Mouse (Mus musculus) neural tube, embryonic 15.5 days (tissue): ENCODE results near the gene Ifnar1. TPM values are rescaled to one million over a fixed set of nuclear protein-coding genes. Genes with fewer than 3 reads are reported as not detected.

Source experiments
- ATAC-seq: fragments of 200-750 bp; cut with Nextera tagmentation; 2 replicates; pipeline ENCODE4 v1.8.0; 2017; ENCODE audit warnings: mild to moderate bottlenecking, moderate TSS enrichment, moderate library complexity; ENCODE audit not compliant: low FRiP score
- H3K27ac ChIP-seq: fragments of 300-500 bp; sonication (generic); replicated peaks from 2 replicates; pipeline ENCODE4 v1.5.1; 2015; ENCODE audit warnings: mild to moderate bottlenecking, inconsistent platforms
- H3K27me3 ChIP-seq: fragments of 300-500 bp; sonication (generic); replicated peaks from 2 replicates; pipeline ENCODE4 v1.6.1; 2015; ENCODE audit warnings: inconsistent platforms
- H3K36me3 ChIP-seq: fragments of 300-500 bp; sonication (generic); 2 replicates; pipeline ENCODE4 v1.6.1; 2015; ENCODE audit warnings: inconsistent platforms
- H3K4me1 ChIP-seq: fragments of 300-500 bp; sonication (generic); 2 replicates; pipeline ENCODE4 v1.6.1; 2015; ENCODE audit warnings: inconsistent platforms
- H3K4me2 ChIP-seq: fragments of 300-500 bp; sonication (generic); 2 replicates; pipeline ENCODE4 v1.6.1; 2015; ENCODE audit warnings: inconsistent platforms, mild to moderate bottlenecking, moderate library complexity
- H3K4me3 ChIP-seq: fragments of 300-500 bp; sonication (generic); replicated peaks from 2 replicates; pipeline ENCODE4 v1.5.1; 2015; ENCODE audit warnings: mild to moderate bottlenecking, inconsistent platforms
- H3K9ac ChIP-seq: fragments of 300-500 bp; sonication (generic); replicated peaks from 2 replicates; pipeline ENCODE4 v1.6.1; 2015; ENCODE audit warnings: mild to moderate bottlenecking, inconsistent platforms
- H3K9me3 ChIP-seq: fragments of 300-500 bp; sonication (generic); replicated peaks from 2 replicates; pipeline ENCODE4 v1.6.1; 2016; ENCODE audit warnings: inconsistent platforms
- WGBS: fragments of 180-500 bp; shearing (Covaris S2); methylation state at CpG from one replicate; pipeline ENCODE4 v1.1.7; 2015; ENCODE audit warnings: mixed read lengths; 5-methylcytosine and 5-hydroxymethylcytosine counted together
- polyA plus RNA-seq: library from polyadenylated mRNA; unstranded; fragments of >200 nt; fragmentation: Nextera tagmentation; extraction: Ambion mirVana; gene quantifications from 2 replicates; pipeline ENCODE4 v1.2.1, GENCODE M21; 2015

Gene Ifnar1
- polyA plus RNA-seq, 1 experiment from 2014 or later = 45.3 TPM

GRCm38 (mm10) chr16:91546391-91546835 is 61.4 kb downstream of the Ifnar1 start:
- H3K9me3 ChIP-seq = no peaks in the 10 kb centered on the region
- no peaks in the 10 kb centered on the region for H3K36me3 ChIP-seq
- peaks cover 46% of the 10 kb centered on the region for H3K4me1 ChIP-seq
- H3K27ac ChIP-seq = peak overlapping the region; percentile 72
- 11% methylated on average over 14 of the region's 14 CpGs for WGBS
- H3K27me3 ChIP-seq = 0 out of 2 replicates have a peak, but pooled peaks cover 2% of the 10 kb centered on the region
- peak; percentile 68 for ATAC-seq
- H3K4me2 ChIP-seq = peak overlapping the region; percentile 77
- peak overlapping the region; percentile 92 for H3K9ac ChIP-seq
- peak overlapping the region; percentile 94 for H3K4me3 ChIP-seq

DNA sequence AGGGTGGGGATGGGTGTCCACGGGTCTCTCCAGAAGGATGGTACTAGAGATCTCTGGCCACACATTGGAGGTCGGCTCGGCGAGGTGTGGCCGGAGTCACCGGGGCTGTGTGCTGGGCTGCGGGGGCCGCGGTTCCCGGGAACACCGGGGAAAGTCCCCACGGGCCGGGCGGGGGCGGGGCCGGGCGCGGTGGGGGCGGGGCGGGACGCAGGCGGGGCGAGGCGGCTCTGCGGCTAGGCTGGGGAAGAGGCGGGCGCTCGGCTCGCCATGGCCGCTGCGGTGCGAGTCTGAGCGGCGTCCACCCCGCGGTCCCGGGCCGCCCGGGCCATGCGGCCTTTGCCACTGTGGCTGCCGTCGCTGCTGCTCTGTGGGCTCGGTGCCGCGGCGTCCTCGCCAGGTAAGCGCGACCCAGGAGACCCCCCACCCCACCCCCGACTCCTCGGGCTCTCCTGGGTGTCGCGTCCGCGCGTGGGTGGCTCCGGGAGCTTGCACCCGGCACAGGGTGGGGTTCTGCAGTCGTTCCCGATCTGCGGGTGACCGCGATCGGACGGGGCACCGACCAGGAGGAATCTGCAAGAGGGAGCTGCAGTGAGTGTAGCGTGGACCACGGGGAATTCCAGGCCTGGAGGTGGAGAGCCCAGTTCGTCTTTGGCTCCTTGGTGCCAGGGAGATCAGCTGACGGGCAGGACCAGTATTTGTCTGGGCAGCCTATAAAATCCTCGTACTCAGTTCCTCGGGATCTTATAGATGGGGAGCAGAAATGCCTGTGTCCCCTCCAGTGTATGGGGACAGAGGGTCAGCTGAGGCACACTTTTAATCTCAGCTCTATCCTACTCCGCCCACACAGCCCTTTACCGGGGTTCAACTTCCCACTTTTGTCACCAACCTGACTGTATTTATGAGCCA is 62.1 kb downstream of the Ifnar1 start, which contains the start of gene Ifngr2:
Gene Ifngr2, plus strand, starts transcription at position 237 of the 906 bp plus-strand sequence.
- H3K27ac ChIP-seq = peak within 1 kb of the TSS; percentile 72
- WGBS = under 1% methylated on average over 74 of the region's 74 CpGs
- peaks cover 42% of the 10 kb centered on the region for H3K4me1 ChIP-seq
- peak within 1 kb of the TSS; percentile 77 for H3K4me2 ChIP-seq
- peak; percentile 89 for ATAC-seq
- peak within 1 kb of the TSS; percentile 92 for H3K9ac ChIP-seq
- no peaks in the 10 kb centered on the region for H3K36me3 ChIP-seq
- peak within 1 kb of the TSS; percentile 94 for H3K4me3 ChIP-seq
- no peaks in the 10 kb centered on the region for H3K9me3 ChIP-seq
- 0 out of 2 replicates have a peak, but pooled peaks cover 2% of the 10 kb centered on the region for H3K27me3 ChIP-seq

DNA sequence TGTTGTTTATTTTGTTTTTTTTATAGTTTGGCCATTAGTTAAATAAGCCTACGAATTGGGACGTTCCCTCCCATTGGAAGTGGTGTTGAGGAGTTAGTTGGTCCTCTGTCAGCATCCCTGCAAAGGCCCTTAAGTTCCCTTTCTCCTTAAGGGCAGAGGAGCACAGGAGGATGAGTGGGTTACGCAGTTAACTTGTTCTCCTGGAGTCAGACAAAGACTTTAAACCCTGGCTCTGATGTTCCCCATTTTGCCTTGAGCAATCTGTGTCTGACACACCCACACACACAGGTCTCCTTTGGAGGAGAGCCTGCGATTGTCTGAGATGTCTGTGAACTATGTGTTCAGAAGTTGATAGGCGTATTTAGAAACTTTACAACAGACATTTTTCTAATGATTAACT is 62.9 kb downstream of the Ifnar1 start:
- H3K4me2 ChIP-seq = peak overlapping the region; percentile 77
- H3K9ac ChIP-seq = peak overlapping the region; percentile 92
- peaks cover 40% of the 10 kb centered on the region for H3K4me1 ChIP-seq
- WGBS = 25% methylated on average over 5 of the region's 5 CpGs
- no peak for ATAC-seq
- no peak overlapping the region for H3K27ac ChIP-seq
- H3K4me3 ChIP-seq = peak overlapping the region; percentile 94
- H3K36me3 ChIP-seq = no peaks in the 10 kb centered on the region
- 0 out of 2 replicates have a peak, but pooled peaks cover 2% of the 10 kb centered on the region for H3K27me3 ChIP-seq
- H3K9me3 ChIP-seq = no peaks in the 10 kb centered on the region

DNA sequence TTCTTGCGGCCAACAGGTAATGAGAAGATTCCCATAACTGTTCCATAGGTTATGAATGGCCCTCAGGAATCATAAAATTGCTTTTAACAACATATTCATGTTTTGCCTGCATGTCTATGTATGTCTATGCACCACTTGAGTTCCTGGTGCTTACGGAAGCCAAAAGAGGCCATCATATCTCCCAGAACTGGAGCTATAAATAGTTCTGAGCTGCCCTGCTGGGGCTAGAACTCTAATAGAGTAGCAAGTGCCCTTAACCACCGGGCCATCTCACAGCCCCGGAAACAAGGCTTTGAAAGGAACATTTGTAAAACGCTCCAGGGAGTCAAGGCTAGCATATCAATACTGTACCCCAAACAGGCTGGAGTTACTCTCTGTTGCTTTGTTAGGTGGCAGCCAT is 63.5 kb downstream of the Ifnar1 start:
- 0 out of 2 replicates have a peak, but pooled peaks cover under 1% of the 10 kb centered on the region for H3K27me3 ChIP-seq
- no peaks in the 10 kb centered on the region for H3K36me3 ChIP-seq
- WGBS = 17% methylated on average over 5 of the region's 5 CpGs
- no peak for ATAC-seq
- no peak overlapping the region for H3K27ac ChIP-seq
- H3K4me1 ChIP-seq = peaks cover 41% of the 10 kb centered on the region
- H3K9me3 ChIP-seq = no peaks in the 10 kb centered on the region
- peak overlapping the region; percentile 29 for H3K4me3 ChIP-seq
- H3K9ac ChIP-seq = peak overlapping the region; percentile 37
- peak overlapping the region; percentile 77 for H3K4me2 ChIP-seq

DNA sequence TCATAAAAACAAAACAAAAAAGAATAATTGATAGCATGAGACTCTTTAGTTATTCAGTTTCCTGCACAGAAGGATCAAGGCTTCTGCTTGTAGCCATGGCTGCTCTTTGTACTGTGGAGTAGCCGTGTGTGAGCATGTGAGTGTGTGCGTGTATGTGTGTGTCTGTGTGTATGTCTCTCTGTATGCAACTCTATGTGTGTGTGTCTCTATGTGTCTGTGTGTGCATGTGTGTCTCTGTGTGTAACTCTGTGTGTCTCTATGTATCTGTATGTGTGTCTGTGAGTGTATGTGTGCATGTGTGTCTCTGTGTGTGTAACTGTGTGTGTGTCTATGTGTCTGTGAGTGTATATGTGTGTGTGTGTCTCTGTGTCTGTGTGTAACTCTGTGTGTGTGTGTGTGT is 64.0 kb downstream of the Ifnar1 start:
- WGBS = 30% methylated on average over 2 of the region's 2 CpGs
- no peak for ATAC-seq

GRCm38 (mm10) chr16:91549616-91550015 is 64.6 kb downstream of the Ifnar1 start:
- WGBS = 53% methylated on average over 5 of the region's 5 CpGs
- no peak for ATAC-seq
- H3K9me3 ChIP-seq = no peaks in the 10 kb centered on the region
- H3K27ac ChIP-seq = no peak overlapping the region
- H3K36me3 ChIP-seq = no peaks in the 10 kb centered on the region
- H3K9ac ChIP-seq = no peak overlapping the region
- H3K4me3 ChIP-seq = no peak overlapping the region
- H3K4me2 ChIP-seq = peak overlapping the region; percentile 77
- H3K27me3 ChIP-seq = no peaks in the 10 kb centered on the region
- peaks cover 49% of the 10 kb centered on the region for H3K4me1 ChIP-seq

More for the DNA sequence above, 64.0 kb downstream of the Ifnar1 start:
- H3K4me2 ChIP-seq = peak overlapping the region; percentile 77
- no peaks in the 10 kb centered on the region for H3K9me3 ChIP-seq
- H3K4me3 ChIP-seq = peak overlapping the region; percentile 29
- H3K4me1 ChIP-seq = peaks cover 45% of the 10 kb centered on the region
- H3K27ac ChIP-seq = no peak overlapping the region
- no peaks in the 10 kb centered on the region for H3K27me3 ChIP-seq
- H3K9ac ChIP-seq = peak overlapping the region; percentile 37
- no peaks in the 10 kb centered on the region for H3K36me3 ChIP-seq

DNA sequence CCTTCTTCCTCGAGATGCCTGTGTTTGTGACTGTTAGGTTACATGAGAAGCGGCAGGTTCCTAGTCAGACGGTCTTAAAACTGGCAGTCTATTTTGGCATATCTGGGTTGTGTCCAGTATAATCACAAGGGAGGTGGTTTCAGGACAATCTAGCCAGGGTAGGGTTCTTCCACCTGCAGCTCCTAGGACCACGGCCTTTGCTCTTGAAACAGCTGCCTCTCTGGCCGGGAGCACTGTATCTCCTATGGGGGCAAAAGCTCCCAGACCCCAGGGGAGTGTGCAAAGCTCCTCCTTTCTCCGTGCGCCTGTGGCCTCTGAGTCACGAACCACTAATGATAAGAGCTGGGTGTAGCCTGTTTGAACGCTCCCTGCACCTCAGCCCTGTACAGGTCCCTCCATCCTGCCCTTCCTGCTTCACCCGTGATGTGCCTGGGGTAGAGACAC is 66.1 kb downstream of the Ifnar1 start:
- H3K4me1 ChIP-seq = peaks cover 49% of the 10 kb centered on the region
- ATAC-seq = no peak
- no peak overlapping the region for H3K4me2 ChIP-seq
- 85% methylated on average over 10 of the region's 10 CpGs for WGBS
- no peak overlapping the region for H3K27ac ChIP-seq
- no peak overlapping the region for H3K4me3 ChIP-seq
- no peaks in the 10 kb centered on the region for H3K27me3 ChIP-seq
- H3K9ac ChIP-seq = no peak overlapping the region
- 0 out of 2 replicates have a peak, but pooled peaks cover 6% of the 10 kb centered on the region for H3K36me3 ChIP-seq
- no peaks in the 10 kb centered on the region for H3K9me3 ChIP-seq

DNA sequence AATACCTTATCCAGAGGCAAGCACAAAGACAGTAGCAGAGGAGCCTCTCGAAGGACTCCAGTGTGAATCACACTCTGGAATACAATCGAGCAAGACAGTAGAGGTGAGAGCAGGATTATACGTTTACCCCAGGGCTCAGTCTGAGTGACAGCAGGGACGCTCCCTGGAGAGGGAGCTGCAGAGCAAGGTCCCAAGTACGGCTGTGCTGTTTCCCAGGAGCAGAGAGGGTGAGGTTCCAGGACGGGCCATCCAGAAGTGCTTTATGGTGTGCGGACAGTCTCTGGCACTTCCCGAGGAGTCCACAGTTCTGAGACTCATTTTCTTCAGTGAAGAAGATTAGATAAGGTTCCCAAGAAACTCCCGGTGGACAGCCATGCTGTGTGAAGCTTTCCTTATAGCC is 67.0 kb downstream of the Ifnar1 start:
- 62% methylated on average over 9 of the region's 9 CpGs for whole genome bisulfite sequencing
- H3K9me3 ChIP-seq = no peaks in the 10 kb centered on the region
- 0 out of 2 replicates have a peak, but pooled peaks cover 10% of the 10 kb centered on the region for H3K36me3 ChIP-seq
- H3K4me3 ChIP-seq = no peak overlapping the region
- no peak overlapping the region for H3K27ac ChIP-seq
- no peak overlapping the region for H3K9ac ChIP-seq
- H3K27me3 ChIP-seq = no peaks in the 10 kb centered on the region
- ATAC-seq = no peak
- peaks cover 45% of the 10 kb centered on the region for H3K4me1 ChIP-seq
- H3K4me2 ChIP-seq = no peak overlapping the region

- Histone ChIP-seq H3K27ac (no peak overlapping the region), H3K9ac (no peak overlapping the region), H3K4me2 (no peak overlapping the region), H3K36me3 (peaks cover 19% of the 10 kb centered on the region), H3K9me3 (no peaks in the 10 kb centered on the region), H3K4me1 (peaks cover 33% of the 10 kb centered on the region), H3K27me3 (no peaks in the 10 kb centered on the region), H3K4me3 (no peak overlapping the region)
- no peak for ATAC-seq
- WGBS = 59% methylated on average over 12 of the region's 12 CpGs
These were observed 68.6 kb downstream of the Ifnar1 start for GRCm38 (mm10) chr16:91553625-91554024.

DNA sequence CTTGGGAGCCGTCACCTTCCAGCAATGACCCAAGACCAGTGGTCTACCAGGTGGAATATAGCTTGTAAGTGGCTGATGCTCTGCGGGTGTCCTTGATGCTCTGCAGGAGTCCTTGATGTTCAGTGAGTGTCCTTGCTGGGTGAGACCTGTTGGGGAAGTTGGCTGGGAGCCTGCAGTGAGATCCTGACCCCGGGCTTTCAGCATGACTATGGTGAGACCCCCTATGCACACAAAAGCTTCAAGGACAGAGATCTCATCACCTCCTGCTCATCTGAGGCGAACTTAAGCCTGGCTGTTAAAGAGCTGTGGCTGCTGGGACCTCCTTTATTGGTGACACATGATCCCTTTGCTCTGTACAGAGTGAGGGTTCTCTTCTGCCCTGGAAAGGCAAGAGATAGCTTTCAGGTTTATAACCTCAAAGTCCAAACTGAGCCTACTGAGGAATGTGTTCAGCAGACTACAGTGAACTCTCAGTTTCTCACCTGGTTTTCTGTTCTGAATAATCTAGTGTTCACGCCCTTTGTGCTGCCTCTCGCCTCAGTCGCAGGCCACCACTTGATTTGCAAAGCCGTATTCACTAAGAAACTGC is 70.1 kb downstream of the Ifnar1 start:
- no peak for ATAC-seq
- WGBS = 82% methylated on average over 8 of the region's 8 CpGs

DNA sequence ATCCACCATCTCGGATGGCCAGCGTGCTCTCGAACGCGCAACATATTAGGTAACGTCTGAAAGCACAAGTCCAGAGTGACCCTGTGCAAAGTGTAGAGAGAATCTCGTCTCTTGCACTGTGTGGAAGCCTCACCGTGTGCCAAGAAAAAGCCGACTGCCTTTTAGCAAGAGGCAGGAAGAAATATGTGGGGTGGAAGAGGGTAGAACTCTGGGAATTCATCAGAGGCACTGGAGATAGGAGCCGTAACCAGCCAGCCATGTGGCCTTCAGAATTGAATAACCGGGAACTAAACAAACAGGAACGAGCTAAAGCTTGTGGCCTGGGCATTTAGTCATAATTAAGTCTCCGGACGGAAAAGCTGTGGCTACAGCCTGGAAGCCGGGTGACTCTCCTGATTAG is 71.6 kb downstream of the Ifnar1 start:
- Histone ChIP-seq H3K27ac (peak overlapping the region; percentile 48; the same call in 1 of the 2 replicates), H3K4me1 (peaks cover 9% of the 10 kb centered on the region), H3K4me3 (no peak overlapping the region), H3K4me2 (no peak overlapping the region), H3K9ac (no peak overlapping the region), H3K27me3 (no peaks in the 10 kb centered on the region), H3K36me3 (peaks cover 35% of the 10 kb centered on the region), H3K9me3 (no peaks in the 10 kb centered on the region)
- WGBS = 76% methylated on average over 15 of the region's 15 CpGs
- no peak for ATAC-seq

More for the DNA sequence above, 70.1 kb downstream of the Ifnar1 start:
- Histone ChIP-seq H3K4me3 (no peak overlapping the region), H3K27me3 (no peaks in the 10 kb centered on the region), H3K9me3 (no peaks in the 10 kb centered on the region), H3K4me2 (no peak overlapping the region), H3K36me3 (peaks cover 24% of the 10 kb centered on the region), H3K27ac (no peak overlapping the region), H3K4me1 (peaks cover 18% of the 10 kb centered on the region), H3K9ac (no peak overlapping the region)
